Comparison of ENCODE assay signal across 8 mouse cellular contexts in genomic region chr14:22759673-22760072, GRCm38 (mm10).
DNase-seq lines count a peak whose midpoint lies in the region; ATAC-seq and TF ChIP-seq lines count a peak whose summit lies in the region.
"Had no signal": no experiment of that assay in that cellular context is flagged by ENCODE, and none has a peak within 500 bp of the region (broad histone marks: within the 10 kb centered on the region; RNA-seq: fewer than 3 reads in every experiment).

No protein-coding gene starts in this region.

- no peaks in the 10 kb centered on the region for H3K36me3 ChIP-seq in liver, postnatal 0 days (replicated peaks; ENCODE audit: insufficient read depth, low read length)

- intact Hi-C loops in heart, postnatal 25 days (cut with DNase I), result loop anchor here (5.0 kb wide), 1 partner anchor 112 kb away; no protein-coding TSS in a partner anchor

- no peak overlapping the region for H3K9ac ChIP-seq in liver, postnatal 0 days (replicated peaks)

- peak; percentile 56 for TF ChIP-seq EP300 in liver, postnatal 0 days (IDR thresholded peaks at IDR 0.05; ENCODE audit: low read depth)

- peak; percentile 60 for ATAC-seq in liver, postnatal 0 days
- ATAC-seq: midbrain, embryonic 16.5 days had no signal

- no peak overlapping the region for H3K4me3 ChIP-seq in bone marrow macrophage, adult 2 months (ENCODE audit: insufficient read depth, low read length)
- H3K4me3 ChIP-seq in liver, postnatal 0 days (ENCODE audit: low read depth, low read length), result no peak overlapping the region

- H3K9me3 ChIP-seq in liver, postnatal 0 days (ENCODE audit: low read length), result no peaks in the 10 kb centered on the region

- H3K4me2 ChIP-seq in liver, postnatal 0 days (ENCODE audit: low read depth, low read length), result no peak overlapping the region

- H3K27ac ChIP-seq in bone marrow macrophage, adult 2 months (ENCODE audit: insufficient read depth, low read depth, low read length), result peak overlapping the region; percentile 87
- peak overlapping the region; percentile 22; the same call in 1 of the 2 replicates for H3K27ac ChIP-seq in liver, postnatal 0 days (ENCODE audit: low read depth)

- no peak for TF ChIP-seq CTCF in bone marrow macrophage, adult 2 months (IDR thresholded peaks at IDR 0.05; ENCODE audit: low read depth, low read length)
- TF ChIP-seq CTCF in liver, postnatal 0 days (IDR thresholded peaks at IDR 0.05; ENCODE audit: low read depth), result no peak

- H3K4me1 ChIP-seq in bone marrow macrophage, adult 2 months (ENCODE audit: control insufficient read depth, insufficient read depth, low read length), result peaks cover 18% of the 10 kb centered on the region
- no peaks in the 10 kb centered on the region for H3K4me1 ChIP-seq in liver, postnatal 0 days (ENCODE audit: insufficient read depth)

- TF ChIP-seq POLR2A in bone marrow macrophage, adult 2 months (IDR thresholded peaks at IDR 0.05; ENCODE audit: borderline replicate concordance, low read depth, low read length), result no peak

- peak; percentile 80 for DNase-seq in 416B (ENCODE audit: low read depth)
- DNase-seq in heart, postnatal 25 days (ENCODE audit: low spot score), result peak; percentile 8
- no peak for DNase-seq in liver, postnatal 0 days
- DNase-seq in cerebellum, adult 8-10 months, result no peak
- no peak for DNase-seq in retina, embryonic 14.5 days (ENCODE audit: low spot score)
- no peak for DNase-seq in layer of hippocampus, adult 8-10 months (ENCODE audit: low spot score in 2 of 2)

- H3K27me3 ChIP-seq in liver, postnatal 0 days (ENCODE audit: insufficient read depth, low read length), result no peaks in the 10 kb centered on the region

Comparison
In these comparisons a context has a peak if more than half of its experiments do, and no peak if none do; other contexts are left out.
1. DNase-seq: peak in 416B (single experiment) and heart, postnatal 25 days (single experiment); none in liver, postnatal 0 days (single experiment), cerebellum, adult 8-10 months (single experiment), retina, embryonic 14.5 days (single experiment) and layer of hippocampus, adult 8-10 months (0 of 2).